Mouse (Mus musculus) inflammation-experienced regulatory T-cells, adult 16 weeks (primary cell): ENCODE data around the gene Btnl4. TPM values are rescaled to one million over a fixed set of nuclear protein-coding genes. Genes with fewer than 3 reads are reported as not detected.

Experiments
- polyA plus RNA-seq: library from polyadenylated mRNA; unstranded; fragments of 100-300 nt; shearing (Covaris generic); gene quantifications from one replicate; pipeline ENCODE4 v1.2.1, GENCODE M21; 2017

The Btnl4 gene
- polyA plus RNA-seq: 0.40 TPM

GRCm38 (mm10) chr17:34477238-34478013, at the start of gene Btnl4:
Gene Btnl4 (minus strand): TSS chr17:34477318.

GRCm38 (mm10) chr17:34517252-34517651, 40.1 kb upstream of the Btnl4 start, which contains the start of gene Btnl6:
Gene Btnl6 (minus strand): TSS chr17:34517352.

Other genes with a start within 250 kb of the Btnl4 start
- 106 TPM for gene H2-Ob, start 238.4 kb downstream of the Btnl4 start, polyA plus RNA-seq
- gene H2-Ab1, start 219.6 kb downstream of the Btnl4 start, polyA plus RNA-seq: 50.9 TPM
- gene H2-Aa, start 189.5 kb downstream of the Btnl4 start, polyA plus RNA-seq: 34.5 TPM
- 26.1 TPM for gene H2-Eb1, start 171.5 kb downstream of the Btnl4 start, polyA plus RNA-seq
- gene H2-Eb2, start 151.7 kb downstream of the Btnl4 start, polyA plus RNA-seq: 0.26 TPM
- 0.45 TPM for gene Btnl2, start 122.5 kb downstream of the Btnl4 start, polyA plus RNA-seq
- not detected for gene Btnl1, start 100.2 kb downstream of the Btnl4 start, polyA plus RNA-seq
- 0.74 TPM for gene BC051142, start 78.5 kb downstream of the Btnl4 start, polyA plus RNA-seq
- 0.34 TPM for gene Btnl6, start 40.0 kb upstream of the Btnl4 start, polyA plus RNA-seq
- gene Notch4, start 87.0 kb upstream of the Btnl4 start, polyA plus RNA-seq: 0.06 TPM
- 285 TPM for gene Gpsm3, start 112.5 kb upstream of the Btnl4 start, polyA plus RNA-seq
- gene Pbx2, start 113.9 kb upstream of the Btnl4 start, polyA plus RNA-seq: 12.8 TPM
- gene Ager, start 120.5 kb upstream of the Btnl4 start, polyA plus RNA-seq: 2.7 TPM
- 115 TPM for gene Rnf5, start 126.4 kb upstream of the Btnl4 start, polyA plus RNA-seq
- 32.6 TPM for gene Agpat1, start 126.9 kb upstream of the Btnl4 start, polyA plus RNA-seq
- gene Egfl8, start 138.7 kb upstream of the Btnl4 start, polyA plus RNA-seq: 3.8 TPM
- 28.1 TPM for gene Ppt2, start 151.2 kb upstream of the Btnl4 start, polyA plus RNA-seq
- 3.8 TPM for gene Prrt1, start 152.2 kb upstream of the Btnl4 start, polyA plus RNA-seq
- gene Fkbpl, start 167.4 kb upstream of the Btnl4 start, polyA plus RNA-seq: 5.5 TPM
- 95.5 TPM for gene Atf6b, start 169.8 kb upstream of the Btnl4 start, polyA plus RNA-seq
- not detected for gene Tnxb, start 193.2 kb upstream of the Btnl4 start, polyA plus RNA-seq